Mouse (Mus musculus) thymus, adult 18-20 months (tissue): ENCODE results near the gene BC048671.

ENCODE experiments used
- DNase-seq, 2 experiments: peaks; one replicate each; pipeline ENCODE4 v3.0.0; 2022; ENCODE audit warnings: mixed read lengths in 2 of 2

Gene BC048671

GRCm38 (mm10) chr6:90300919-90301318, at the start of gene BC048671:
Gene BC048671, plus strand, starts transcription at chr6:90301219.
- no peak for DNase-seq

- no peak for DNase-seq
These were observed 12.8 kb upstream of the BC048671 start for GRCm38 (mm10) chr6:90288265-90288664.

DNA sequence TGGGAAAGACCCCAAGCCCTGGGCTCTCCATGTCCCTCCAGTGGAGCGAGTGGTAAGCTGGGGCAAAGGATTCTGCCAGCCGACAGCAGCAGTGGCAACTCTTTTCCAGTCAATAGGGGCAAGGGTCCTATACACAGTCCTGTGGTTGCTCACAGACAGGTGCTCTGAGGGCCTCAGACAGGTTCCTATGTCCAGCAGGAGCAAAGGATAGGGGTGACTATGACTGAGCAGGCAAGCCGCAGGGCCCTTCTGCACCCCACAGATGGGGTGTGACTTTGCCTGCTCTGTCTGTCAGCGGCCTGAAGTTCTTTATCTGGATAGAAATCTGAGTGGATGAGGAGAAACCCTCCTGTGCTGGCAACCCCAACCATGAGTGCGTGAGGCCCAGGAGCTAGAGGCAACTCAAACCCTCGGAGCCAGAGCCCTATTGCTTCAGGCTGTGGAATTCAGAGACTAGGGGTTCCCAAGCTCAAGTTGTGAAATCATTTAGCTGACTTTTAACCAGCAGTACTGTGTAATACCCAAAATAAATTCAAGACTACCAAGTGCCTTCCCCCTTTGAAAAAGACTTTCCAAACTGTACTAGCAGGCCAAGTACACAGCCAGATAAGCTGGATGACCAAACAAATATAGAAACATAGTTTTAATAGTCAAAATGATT, 5.4 kb downstream of the BC048671 start:
- no peak for DNase-seq

DNA sequence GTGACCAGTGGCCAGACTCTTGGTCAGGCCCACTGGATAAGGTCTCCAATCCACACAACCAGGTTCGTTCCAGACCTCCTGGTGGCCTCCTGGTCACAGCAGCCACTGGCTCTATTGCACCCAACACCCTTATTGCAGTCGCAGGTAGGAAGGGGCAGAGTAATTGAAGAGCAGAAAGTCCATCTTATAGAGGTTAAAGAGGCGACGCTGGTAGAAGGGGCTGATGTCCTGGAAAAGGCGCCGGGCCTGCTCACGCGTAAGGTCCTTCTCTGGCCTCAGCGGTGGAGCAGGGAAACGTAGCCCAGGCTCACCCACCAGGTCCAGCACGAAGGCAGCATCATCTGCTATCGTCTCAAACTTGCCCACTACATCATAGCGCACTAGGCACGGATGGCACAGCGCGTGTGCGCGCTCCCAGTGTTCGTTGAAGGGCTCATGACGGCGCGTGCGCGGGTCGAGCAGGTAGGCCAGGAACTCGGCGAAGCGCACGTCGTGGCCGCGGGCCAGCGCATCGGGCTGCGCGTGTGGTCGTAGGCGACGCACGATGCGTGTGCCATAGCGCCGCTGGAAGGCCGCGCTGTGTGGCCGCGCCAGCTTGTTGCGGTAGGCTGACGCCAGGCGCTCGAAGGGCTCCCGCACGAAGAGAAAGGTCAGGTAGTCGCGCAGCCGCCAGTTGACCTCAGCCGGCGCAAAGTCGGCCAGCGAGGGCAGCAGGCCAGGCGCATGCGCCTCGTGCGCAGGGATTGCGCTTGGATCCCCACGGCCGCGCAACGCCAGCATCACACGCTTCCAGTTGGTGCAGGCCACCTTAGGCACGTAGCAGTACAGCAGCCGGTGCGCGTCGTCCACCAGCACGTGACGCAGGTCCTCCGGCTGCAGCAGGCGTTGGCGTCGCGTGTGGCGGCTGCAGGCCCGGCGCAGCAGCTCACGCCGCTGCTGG, 8.1 kb downstream of the BC048671 start:
- no peak for DNase-seq

- no peak for DNase-seq
These were observed 14.9 kb downstream of the BC048671 start for GRCm38 (mm10) chr6:90315961-90316360.

DNA sequence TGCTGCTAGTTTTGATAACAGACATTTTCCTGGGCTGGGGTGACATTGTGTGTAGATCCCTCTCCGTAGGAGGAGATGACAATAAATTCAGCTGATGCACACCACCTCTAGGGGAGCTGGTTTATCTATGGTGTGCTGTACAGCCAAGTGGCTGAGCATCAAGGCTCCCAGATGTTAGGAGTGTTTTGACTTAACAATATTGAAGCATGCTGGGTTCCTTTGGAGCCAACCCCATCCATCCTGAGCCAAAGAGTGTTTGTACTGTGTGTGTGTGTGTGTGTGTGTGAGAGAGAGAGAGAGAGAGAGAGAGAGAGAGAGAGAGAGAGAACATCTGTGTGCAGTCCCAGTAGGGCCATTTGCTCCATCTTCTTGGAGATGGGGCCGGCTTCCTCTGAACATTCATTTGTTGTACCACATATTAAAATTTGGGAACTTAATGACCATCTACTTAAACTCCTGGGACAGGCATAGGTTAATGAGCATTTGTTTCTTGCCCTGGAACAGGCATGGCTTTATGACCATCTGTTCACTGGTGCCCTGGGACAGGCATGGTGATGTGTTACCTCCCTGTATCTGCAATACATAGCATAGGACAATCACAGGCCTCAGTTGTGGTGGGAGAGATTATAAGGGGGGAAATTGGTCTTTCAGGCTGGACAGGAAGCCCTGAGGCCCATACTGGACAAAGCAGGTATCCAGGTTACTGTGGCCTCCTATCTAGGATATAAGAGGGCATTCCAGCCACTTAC, 16.7 kb downstream of the BC048671 start:
- no peak for DNase-seq

DNA sequence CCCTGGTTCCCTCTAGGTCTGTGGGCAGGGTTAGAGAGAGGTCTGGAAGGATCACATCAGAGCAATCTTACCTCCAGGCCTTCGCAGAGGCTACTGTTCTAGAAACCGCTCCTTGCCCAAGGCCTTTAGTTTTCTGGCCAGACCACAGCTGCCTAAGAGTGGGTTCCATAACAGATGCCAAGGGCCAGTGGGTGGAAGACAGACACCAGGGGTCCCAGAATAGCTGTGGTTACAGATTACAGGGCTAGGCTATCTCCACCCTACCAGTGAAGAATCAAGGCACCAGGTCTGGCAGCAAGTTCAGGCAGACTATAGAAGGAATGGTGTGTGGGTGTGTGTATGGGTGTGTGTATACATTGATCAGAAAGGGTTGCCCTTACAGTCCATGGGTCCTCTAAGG, 18.0 kb downstream of the BC048671 start:
- no peak for DNase-seq

DNA sequence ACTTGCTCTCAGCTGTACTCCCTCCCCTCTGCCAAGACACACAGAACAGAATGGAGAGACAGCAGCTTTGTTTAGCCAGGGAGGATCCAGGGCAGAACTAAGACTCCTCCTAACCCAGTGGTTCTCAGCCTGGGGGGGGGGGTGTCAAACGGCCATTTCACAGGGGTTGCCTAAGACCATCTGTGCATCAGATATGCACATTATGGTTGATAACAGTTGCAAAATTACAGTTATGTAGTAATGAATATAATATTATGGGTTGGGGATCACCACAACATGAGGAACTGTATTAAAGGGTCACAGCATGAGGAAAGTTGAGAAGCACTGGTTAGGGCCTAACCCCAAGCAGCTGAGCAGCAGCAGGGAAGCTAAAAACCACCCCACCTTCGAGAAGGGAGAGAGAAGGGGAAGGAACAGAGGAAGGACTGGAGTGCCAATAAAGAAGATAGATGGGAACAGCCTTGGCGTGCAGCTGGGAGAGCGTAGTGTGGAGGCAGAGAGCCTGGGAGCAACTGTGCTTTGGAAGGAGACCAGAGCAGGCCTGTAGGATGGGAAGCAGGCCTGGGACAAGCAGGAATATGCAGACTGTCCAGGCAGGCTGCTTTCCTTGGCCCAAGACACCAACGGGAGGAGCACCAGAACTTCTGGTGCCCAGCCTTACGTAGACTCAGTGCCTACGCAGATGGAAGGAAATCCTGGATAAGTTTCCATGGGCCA, 18.6 kb downstream of the BC048671 start:
- DNase-seq = no peak

- no peak for DNase-seq
These were observed 19.4 kb downstream of the BC048671 start for GRCm38 (mm10) chr6:90320429-90320828.

- DNase-seq = no peak
These were observed 20.8 kb downstream of the BC048671 start for GRCm38 (mm10) chr6:90321811-90322210.

DNA sequence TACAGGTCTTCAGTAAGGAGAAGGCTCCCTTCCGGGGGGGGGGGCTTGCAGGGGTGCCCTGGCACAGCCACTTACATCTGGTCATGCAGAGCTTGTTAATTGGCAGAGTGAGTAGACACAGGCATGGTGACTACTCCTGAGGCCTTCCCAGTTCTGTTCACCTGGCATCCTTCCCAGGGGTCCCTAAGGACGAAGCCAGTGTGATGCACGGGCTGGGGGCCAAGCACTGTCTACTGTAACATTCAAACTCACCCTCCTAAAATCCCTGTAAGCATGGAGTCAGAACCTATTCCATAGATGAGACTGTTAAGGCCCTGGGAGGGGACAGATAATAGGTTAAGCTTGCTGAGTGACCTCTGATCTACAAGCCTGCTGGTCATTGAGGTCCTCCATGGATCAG, 23.0 kb downstream of the BC048671 start:
- DNase-seq = no peak

DNA sequence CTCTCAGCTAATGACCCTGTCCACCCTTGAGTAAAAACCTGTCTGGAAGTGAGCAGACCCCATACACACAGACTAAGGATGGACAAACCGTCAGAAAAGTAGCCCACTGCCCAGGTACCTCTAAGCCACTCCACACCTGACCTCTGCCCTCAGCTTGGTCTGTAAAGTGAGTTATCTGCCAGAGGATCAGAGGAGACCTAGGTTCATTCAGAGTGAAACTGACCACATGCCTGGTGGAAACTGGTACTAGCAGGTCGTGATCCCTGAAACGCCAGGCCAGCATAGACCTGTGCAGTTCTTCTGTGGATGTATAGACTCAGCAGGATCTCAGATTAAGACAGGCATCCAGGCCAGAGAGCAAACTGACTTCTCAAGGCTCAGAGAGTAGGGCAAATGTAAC, 23.4 kb downstream of the BC048671 start:
- DNase-seq = no peak

DNA sequence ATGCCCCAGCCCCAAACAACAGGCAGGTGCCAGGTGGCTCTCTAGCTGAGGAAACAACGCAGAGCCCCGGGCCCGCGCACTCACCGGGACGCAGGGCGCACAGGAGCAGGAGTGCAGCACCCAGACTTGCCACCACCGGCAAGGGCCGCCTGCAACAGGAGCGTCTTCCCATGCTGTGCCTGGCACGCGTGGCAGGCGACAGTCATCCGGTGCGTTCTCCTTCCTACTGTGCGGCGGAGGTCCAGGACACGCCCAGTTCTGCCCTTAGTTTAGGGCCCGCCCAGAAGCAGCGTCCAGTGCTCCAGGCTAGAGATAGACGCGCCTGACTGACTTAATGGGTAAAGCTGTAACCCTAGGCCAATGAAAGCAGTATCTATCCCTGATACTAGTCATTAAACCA, 24.0 kb downstream of the BC048671 start, which contains the start of gene Chst13:
Gene Chst13 (minus strand): TSS at position 195 of the 400 bp plus-strand sequence.
- DNase-seq = no peak

GRCm38 (mm10) chr6:90327670-90328069, 26.7 kb downstream of the BC048671 start:
- no peak for DNase-seq

DNA sequence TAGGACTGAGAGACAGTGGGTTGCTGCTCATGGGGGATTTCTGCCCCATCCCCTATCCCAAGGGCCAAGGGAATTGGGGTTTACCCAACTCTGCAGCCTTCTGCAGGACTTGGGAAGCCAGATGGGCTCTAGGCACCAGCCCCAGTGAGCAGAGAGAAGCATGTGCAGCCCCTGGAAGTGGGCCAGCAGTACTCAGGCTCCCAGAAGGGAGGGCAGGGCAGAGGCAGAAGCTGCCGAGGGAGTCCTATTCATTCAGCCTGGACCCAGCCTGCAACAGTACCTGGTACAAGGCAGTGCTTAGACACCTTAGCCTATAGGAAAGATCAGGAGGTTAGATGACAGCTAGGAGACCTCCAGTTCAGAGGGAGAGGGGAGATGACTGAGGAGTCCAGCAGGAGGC, 28.9 kb downstream of the BC048671 start:
- DNase-seq = no peak

- no peak for DNase-seq
These were observed 31.8 kb downstream of the BC048671 start, which contains the start of gene Uroc1 for GRCm38 (mm10) chr6:90332561-90333425. Gene Uroc1, plus strand, starts transcription at chr6:90333284.

DNA sequence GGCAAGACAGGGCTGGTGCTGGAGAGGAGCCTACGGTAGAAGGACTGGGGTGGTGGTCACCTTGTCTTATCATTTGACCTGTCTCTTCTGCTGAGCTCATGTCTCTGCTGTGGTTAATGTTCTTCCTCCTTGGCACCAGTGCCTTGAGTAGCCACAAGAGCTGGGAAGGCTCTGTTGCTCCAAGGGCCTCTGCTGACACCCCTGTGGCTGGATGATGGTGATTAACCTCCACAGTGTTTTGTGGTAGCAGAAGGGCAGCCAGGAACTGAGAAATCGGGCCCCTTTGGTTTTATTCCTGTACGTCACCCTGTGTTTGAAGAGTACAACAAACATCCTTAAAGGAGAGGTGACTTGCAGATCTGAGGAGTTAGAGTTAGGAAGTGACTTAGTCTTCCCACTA, 33.2 kb downstream of the BC048671 start:
- DNase-seq = no peak

DNA sequence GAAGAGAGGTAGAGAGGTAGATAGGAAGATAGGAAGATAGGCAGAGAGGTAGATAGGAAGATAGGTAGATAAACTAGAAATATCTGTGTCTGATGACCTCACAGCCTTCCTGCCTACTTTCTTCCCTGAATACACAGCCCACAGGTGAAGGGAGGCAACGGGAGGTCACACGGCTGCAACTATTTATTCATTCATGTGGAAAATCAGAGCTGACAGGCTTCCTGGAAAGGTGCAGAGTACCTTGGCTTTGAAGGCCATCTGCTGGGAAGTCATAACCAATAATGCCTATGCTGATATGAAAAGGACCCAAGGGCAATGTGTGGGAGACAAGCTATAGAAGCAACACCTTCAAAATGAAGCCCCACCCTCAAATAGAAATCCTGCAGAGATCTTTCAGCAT, 41.3 kb downstream of the BC048671 start:
- no peak for DNase-seq

- no peak for DNase-seq
These were observed 46.2 kb downstream of the BC048671 start for GRCm38 (mm10) chr6:90347183-90347582.

DNA sequence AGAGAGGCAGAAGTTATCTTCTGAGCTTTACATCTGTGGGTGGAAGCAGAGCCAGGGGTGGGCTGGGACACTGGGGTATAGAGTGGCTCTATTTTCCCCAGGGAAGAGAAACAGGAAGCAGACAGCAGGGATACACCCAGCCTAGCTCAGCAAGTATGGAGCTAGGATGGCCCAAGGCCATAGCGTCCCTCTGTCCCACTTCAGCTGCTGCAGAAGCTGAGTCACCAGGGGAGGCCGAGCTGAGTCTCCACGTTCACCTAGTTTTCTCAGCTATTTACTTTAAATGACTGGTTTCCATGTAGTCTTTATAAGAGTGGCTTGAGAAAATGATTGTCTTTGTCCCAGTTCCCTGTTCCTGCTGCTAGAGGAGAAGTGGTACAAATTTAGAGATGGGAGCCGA, 47.5 kb downstream of the BC048671 start:
- no peak for DNase-seq

DNA sequence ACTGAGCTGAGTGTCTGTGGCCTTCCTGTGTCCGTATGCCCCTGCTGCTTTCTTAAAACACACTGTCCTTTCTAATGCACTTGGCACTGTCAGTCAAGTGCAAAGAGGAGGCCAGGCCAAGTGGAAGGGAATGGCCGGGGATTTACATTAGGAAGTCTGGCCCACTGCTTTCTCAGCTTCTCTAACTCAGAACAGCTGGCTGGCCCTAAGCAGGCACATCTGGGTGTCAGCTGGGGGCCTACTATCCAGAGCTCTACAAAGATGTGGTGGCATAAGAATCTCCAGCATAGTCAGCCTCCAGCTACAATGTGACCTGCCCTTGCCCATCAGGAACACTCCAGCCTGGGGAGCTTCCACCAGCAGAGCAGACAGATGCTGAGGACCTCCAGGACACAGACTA, 49.0 kb downstream of the BC048671 start:
- DNase-seq = no peak
